Mouse (Mus musculus): Measurements from ENCODE around the gene Slc41a1.

GRCm38 (mm10) chr1:131811393-131811792, 15.9 kb upstream of the Slc41a1 start:
- TF ChIP-seq POLR2A (IDR thresholded peaks at IDR 0.05; ENCODE audit: low read depth, low read length) = no peak
- TF ChIP-seq CTCF (conservative IDR thresholded peaks at IDR 0.05; ENCODE audit: insufficient read depth, insufficient read length, low read depth, low read length) = no peak
